Mouse (Mus musculus) left cerebral cortex, adult 11 months (tissue): Measurements from ENCODE around the gene Wwc1.

Experiments used
- DNase-seq: peaks from one replicate; pipeline ENCODE4 v3.0.0; 2022; ENCODE audit warnings: low spot score

The Wwc1 gene

GRCm38 (mm10) chr11:35973135-35973534 lies 7.2 kb downstream of the Wwc1 start:
- no peak for DNase-seq

GRCm38 (mm10) chr11:35972270-35972931 lies 7.9 kb downstream of the Wwc1 start:
- no peak for DNase-seq

- no peak for DNase-seq
These were observed 9.3 kb downstream of the Wwc1 start for GRCm38 (mm10) chr11:35970806-35971705.

GRCm38 (mm10) chr11:35968291-35968690 lies 12.0 kb downstream of the Wwc1 start:
- no peak for DNase-seq

GRCm38 (mm10) chr11:35963981-35964549 lies 16.3 kb downstream of the Wwc1 start:
- DNase-seq: no peak

- no peak for DNase-seq
These were observed 16.8 kb downstream of the Wwc1 start for GRCm38 (mm10) chr11:35963554-35963953.

GRCm38 (mm10) chr11:35962431-35962830 lies 17.9 kb downstream of the Wwc1 start:
- no peak for DNase-seq

GRCm38 (mm10) chr11:35959270-35959669 lies 21.1 kb downstream of the Wwc1 start:
- DNase-seq: no peak

- no peak for DNase-seq
These were observed 24.8 kb downstream of the Wwc1 start for GRCm38 (mm10) chr11:35955572-35955971.

GRCm38 (mm10) chr11:35953179-35953578 lies 27.1 kb downstream of the Wwc1 start:
- DNase-seq: no peak

GRCm38 (mm10) chr11:35951727-35952065 lies 28.6 kb downstream of the Wwc1 start:
- DNase-seq: no peak

GRCm38 (mm10) chr11:35951058-35951726 lies 29.1 kb downstream of the Wwc1 start:
- no peak for DNase-seq

GRCm38 (mm10) chr11:35950466-35950865 lies 29.9 kb downstream of the Wwc1 start:
- no peak for DNase-seq

GRCm38 (mm10) chr11:35950011-35950410 lies 30.3 kb downstream of the Wwc1 start:
- DNase-seq: no peak

GRCm38 (mm10) chr11:35948457-35948881 lies 31.9 kb downstream of the Wwc1 start:
- no peak for DNase-seq

- no peak for DNase-seq
These were observed 32.4 kb downstream of the Wwc1 start for GRCm38 (mm10) chr11:35947944-35948343.

- no peak for DNase-seq
These were observed 35.1 kb downstream of the Wwc1 start for GRCm38 (mm10) chr11:35945187-35945586.

GRCm38 (mm10) chr11:35941641-35942040 lies 38.7 kb downstream of the Wwc1 start:
- no peak for DNase-seq

- no peak for DNase-seq
These were observed 39.3 kb downstream of the Wwc1 start for GRCm38 (mm10) chr11:35941064-35941463.

- no peak for DNase-seq
These were observed 41.4 kb downstream of the Wwc1 start for GRCm38 (mm10) chr11:35938790-35939385.

- no peak for DNase-seq
These were observed 44.7 kb downstream of the Wwc1 start for GRCm38 (mm10) chr11:35935645-35936044.

- no peak for DNase-seq
These were observed 45.2 kb downstream of the Wwc1 start for GRCm38 (mm10) chr11:35935133-35935532.
